Mouse (Mus musculus): ENCODE measurements around the gene Spdl1. TPM values are rescaled to one million over a fixed set of nuclear protein-coding genes. Genes with fewer than 3 reads are reported as not detected.
A peak's percentile ranks its signal among the peaks of the same experiment; 100 is the strongest.

The Spdl1 gene
- polyA plus RNA-seq, 1 experiment, result not detected

GRCm38 (mm10) chr11:34778351-34778750 lies 55.1 kb downstream of the Spdl1 start:
- no peak overlapping the region for H3K4me3 ChIP-seq (ENCODE audit: insufficient read depth, low read depth, low read length)
- H3K27ac ChIP-seq (replicated peaks; ENCODE audit: low read depth, low read length), result no peak overlapping the region
- H3K4me1 ChIP-seq (ENCODE audit: control insufficient read depth, insufficient read depth, insufficient read length, low read length), result no peaks in the 10 kb centered on the region

- Histone ChIP-seq H3K4me1 (ENCODE audit: control insufficient read depth, insufficient read depth, insufficient read length, low read length) (no peaks in the 10 kb centered on the region), H3K4me3 (ENCODE audit: insufficient read depth, low read depth, low read length) (no peak overlapping the region), H3K27ac (replicated peaks; ENCODE audit: low read depth, low read length) (peak overlapping the region; percentile 11; the same call in 1 of the 2 replicates)
Observed at GRCm38 (mm10) chr11:34777529-34777928, 55.9 kb downstream of the Spdl1 start.

- Histone ChIP-seq H3K27ac (replicated peaks; ENCODE audit: low read depth, low read length) (no peak overlapping the region), H3K4me3 (ENCODE audit: insufficient read depth, low read depth, low read length) (no peak overlapping the region), H3K4me1 (ENCODE audit: control insufficient read depth, insufficient read depth, insufficient read length, low read length) (no peaks in the 10 kb centered on the region)
Observed at GRCm38 (mm10) chr11:34776054-34776453, 57.4 kb downstream of the Spdl1 start.

- H3K4me1 ChIP-seq (ENCODE audit: control insufficient read depth, insufficient read depth, insufficient read length, low read length), result no peaks in the 10 kb centered on the region
- no peak overlapping the region for H3K27ac ChIP-seq (replicated peaks; ENCODE audit: low read depth, low read length)
- H3K4me3 ChIP-seq (ENCODE audit: insufficient read depth, low read depth, low read length), result no peak overlapping the region
Observed at GRCm38 (mm10) chr11:34774636-34775035, 58.8 kb downstream of the Spdl1 start.

DNA sequence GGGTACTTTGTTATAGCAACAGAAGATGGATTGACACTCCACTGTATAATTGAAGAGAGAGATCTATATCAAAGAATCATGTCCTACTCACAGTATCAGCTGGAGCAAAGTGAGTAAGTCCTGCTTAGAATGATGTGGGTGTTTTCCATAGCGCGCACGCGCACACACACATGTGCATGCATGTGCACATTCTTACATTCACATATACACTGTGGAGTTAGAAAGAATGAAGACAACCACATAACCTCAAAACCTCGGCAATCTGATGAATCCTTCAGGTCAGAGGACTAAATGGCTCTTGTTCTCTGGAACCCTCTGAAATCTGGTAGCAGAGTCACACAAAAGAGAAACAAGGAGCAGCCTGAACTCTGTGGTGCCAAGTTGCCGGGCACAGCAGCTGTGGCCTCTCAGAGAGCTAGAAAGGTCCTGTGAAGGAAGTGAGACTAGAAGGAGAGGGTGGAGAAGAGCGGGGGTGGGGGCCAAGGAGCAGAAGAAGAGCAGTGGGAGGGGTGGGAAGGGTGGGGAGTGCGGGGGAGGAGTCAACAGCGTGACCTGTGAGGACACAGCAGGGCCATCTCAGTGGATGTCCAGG lies 60.0 kb downstream of the Spdl1 start:
- Histone ChIP-seq H3K27ac (replicated peaks; ENCODE audit: low read depth, low read length) (no peak overlapping the region), H3K4me3 (ENCODE audit: insufficient read depth, low read depth, low read length) (no peak overlapping the region), H3K4me1 (ENCODE audit: control insufficient read depth, insufficient read depth, insufficient read length, low read length) (no peaks in the 10 kb centered on the region)

DNA sequence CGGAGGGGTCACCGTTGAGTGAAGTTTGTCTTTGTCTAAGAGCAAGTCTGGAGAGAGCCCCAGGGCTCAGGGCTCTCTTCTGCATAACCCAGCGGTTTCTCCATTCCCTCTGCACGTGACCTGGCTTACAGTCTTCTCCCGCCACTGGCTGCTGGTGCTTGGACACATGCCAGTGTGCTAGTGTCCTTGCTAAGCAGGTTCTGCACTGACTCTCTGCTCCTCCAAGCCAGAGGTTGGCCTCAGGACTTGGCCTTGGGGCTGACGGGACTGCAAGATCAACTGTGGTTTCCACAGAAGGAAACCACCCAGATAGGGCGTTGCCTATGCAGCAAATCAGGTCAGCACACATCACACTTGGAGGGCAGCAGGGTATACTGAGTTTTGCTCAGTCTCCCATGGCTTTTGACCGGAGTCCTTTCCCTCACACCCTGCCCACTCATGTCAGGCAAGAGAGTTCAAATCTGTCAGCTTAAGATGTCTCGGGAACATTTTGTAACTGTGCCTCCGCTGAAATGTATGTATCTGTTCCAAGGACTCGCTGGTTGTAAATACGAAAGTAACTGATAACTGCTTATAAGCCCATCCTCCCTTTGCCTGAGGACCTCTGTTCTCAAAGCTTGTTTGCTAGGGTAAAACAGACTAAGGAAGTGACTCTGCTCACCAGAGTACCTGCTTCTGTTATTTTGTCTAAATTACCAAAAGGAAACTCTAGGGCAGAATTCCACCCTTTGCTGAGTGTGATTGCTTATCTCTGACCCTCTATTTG lies 62.0 kb downstream of the Spdl1 start:
- H3K27ac ChIP-seq (replicated peaks; ENCODE audit: low read depth, low read length), result peak overlapping the region; percentile 54
- no peak overlapping the region for H3K4me3 ChIP-seq (ENCODE audit: insufficient read depth, low read depth, low read length)
- no peaks in the 10 kb centered on the region for H3K4me1 ChIP-seq (ENCODE audit: control insufficient read depth, insufficient read depth, insufficient read length, low read length)

DNA sequence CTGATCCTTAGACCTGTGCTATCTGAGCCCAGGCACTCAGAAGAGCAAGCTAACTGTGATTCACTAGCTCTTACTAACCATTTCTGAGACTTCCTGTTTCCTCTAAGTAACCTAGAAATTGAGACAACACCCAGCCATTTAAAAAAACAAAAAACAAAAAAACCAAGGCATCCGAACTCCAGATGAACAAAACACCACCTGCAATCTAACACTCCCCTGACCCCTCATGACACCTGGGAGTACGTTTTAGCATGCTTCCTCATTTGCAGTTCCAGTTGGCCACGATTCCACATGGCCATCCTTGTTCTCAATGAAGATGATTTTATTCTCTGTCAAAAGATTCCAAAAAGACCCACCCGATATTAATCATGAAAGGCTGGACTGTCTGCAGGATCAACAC lies 62.8 kb downstream of the Spdl1 start:
- peak overlapping the region; percentile 3; the same call in 1 of the 2 replicates for H3K27ac ChIP-seq (replicated peaks; ENCODE audit: low read depth, low read length)
- no peaks in the 10 kb centered on the region for H3K4me1 ChIP-seq (ENCODE audit: control insufficient read depth, insufficient read depth, insufficient read length, low read length)
- H3K4me3 ChIP-seq (ENCODE audit: insufficient read depth, low read depth, low read length), result no peak overlapping the region

DNA sequence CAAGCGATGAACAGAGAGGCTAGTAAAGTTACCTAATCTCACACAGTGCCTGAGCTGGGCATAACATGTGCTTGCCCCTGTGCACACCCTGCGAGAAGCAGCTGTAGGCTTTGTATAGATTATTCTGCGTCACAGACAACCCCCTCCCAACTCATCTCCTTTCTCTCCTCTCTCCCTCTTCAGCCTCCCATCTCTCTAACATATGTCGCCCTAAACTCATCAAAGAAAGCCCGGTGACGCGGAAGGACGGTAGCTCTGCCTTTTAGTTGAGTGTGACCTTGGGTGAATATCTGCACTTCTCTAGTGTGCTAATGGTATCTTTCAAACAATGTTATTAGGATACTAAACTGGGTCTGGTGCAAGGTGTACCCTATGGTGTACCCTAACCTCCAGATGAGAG lies 63.5 kb downstream of the Spdl1 start:
- Histone ChIP-seq H3K4me1 (ENCODE audit: control insufficient read depth, insufficient read depth, insufficient read length, low read length) (no peaks in the 10 kb centered on the region), H3K27ac (replicated peaks; ENCODE audit: low read depth, low read length) (0 out of 2 replicates have a peak overlapping the region, but pooled peaks have one; percentile 3), H3K4me3 (ENCODE audit: insufficient read depth, low read depth, low read length) (no peak overlapping the region)

- Histone ChIP-seq H3K27ac (replicated peaks; ENCODE audit: low read depth, low read length) (no peak overlapping the region), H3K4me1 (ENCODE audit: control insufficient read depth, insufficient read depth, insufficient read length, low read length) (no peaks in the 10 kb centered on the region), H3K4me3 (ENCODE audit: insufficient read depth, low read depth, low read length) (no peak overlapping the region)
Observed at GRCm38 (mm10) chr11:34769396-34769795, 64.0 kb downstream of the Spdl1 start.

DNA sequence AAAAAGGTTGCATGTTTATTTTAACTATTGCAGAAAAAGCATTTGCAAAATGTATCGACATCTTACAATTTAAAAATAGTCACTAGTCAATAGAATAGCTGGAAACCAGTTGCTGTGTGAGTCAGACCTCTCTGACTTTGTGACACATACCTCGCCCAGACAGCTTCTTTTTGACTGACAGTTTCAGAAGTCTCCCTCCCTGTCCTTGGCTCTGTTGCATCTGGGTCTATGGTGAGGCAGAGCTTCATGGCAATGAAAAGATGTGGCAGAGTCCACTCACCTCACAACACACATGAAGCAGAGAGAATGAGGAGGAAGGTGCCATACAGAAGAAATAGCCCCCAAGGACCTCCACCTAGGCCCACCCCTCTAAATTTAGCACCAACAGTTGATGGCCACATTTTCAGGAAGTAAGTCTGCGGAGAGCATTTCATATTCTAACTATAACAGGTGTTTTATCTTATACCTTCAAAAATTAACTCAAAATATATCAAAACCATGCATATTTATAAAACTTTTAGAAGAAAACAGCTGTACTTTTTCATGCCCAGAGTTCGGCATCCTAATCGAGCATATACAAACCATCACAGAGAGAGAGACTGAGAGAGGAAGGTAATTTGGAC lies 69.6 kb downstream of the Spdl1 start:
- Histone ChIP-seq H3K27ac (replicated peaks; ENCODE audit: low read depth, low read length) (no peak overlapping the region), H3K4me1 (ENCODE audit: control insufficient read depth, insufficient read depth, insufficient read length, low read length) (no peaks in the 10 kb centered on the region), H3K4me3 (ENCODE audit: insufficient read depth, low read depth, low read length) (no peak overlapping the region)

DNA sequence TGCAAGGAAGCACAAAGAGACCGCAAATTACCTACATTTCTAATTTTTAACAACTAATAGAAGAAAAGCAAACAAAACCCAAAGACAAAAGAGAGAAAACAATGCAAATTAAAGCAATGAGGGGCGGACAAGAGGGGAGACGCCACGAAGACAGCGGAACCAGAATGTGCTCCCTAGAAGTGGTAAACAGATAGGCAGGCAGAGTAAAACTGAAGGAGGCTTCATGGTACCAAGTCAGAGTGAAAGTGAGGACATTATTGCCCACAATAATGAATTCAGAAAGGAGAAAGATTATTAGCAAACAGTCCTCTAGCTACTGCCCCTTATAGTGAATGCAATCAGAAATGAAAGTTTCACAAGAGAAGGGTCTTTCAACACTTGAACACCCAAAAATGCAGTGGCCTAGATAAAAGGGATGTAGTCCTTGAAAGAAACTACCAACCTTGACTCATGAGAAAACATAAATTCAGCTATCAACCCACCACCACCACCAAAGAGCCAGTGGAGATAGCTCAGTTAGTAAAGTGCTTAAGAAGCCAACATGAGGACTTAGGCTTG lies 70.8 kb downstream of the Spdl1 start:
- Histone ChIP-seq H3K4me3 (ENCODE audit: insufficient read depth, low read depth, low read length) (no peak overlapping the region), H3K27ac (replicated peaks; ENCODE audit: low read depth, low read length) (no peak overlapping the region), H3K4me1 (ENCODE audit: control insufficient read depth, insufficient read depth, insufficient read length, low read length) (no peaks in the 10 kb centered on the region)

- Histone ChIP-seq H3K4me1 (ENCODE audit: control insufficient read depth, insufficient read depth, insufficient read length, low read length) (no peaks in the 10 kb centered on the region), H3K4me3 (ENCODE audit: insufficient read depth, low read depth, low read length) (no peak overlapping the region), H3K27ac (replicated peaks; ENCODE audit: low read depth, low read length) (no peak overlapping the region)
Observed at GRCm38 (mm10) chr11:34762125-34762524, 71.3 kb downstream of the Spdl1 start.

- Histone ChIP-seq H3K4me1 (ENCODE audit: control insufficient read depth, insufficient read depth, insufficient read length, low read length) (no peaks in the 10 kb centered on the region), H3K27ac (replicated peaks; ENCODE audit: low read depth, low read length) (no peak overlapping the region), H3K4me3 (ENCODE audit: insufficient read depth, low read depth, low read length) (no peak overlapping the region)
Observed at GRCm38 (mm10) chr11:34759582-34759981, 73.9 kb downstream of the Spdl1 start.

Data from brown adipose tissue, adult 24 weeks (tissue).